Mouse (Mus musculus): ENCODE results near the gene Carns1. TPM values are rescaled to one million over a fixed set of nuclear protein-coding genes. Genes with fewer than 3 reads are reported as not detected.
A peak's percentile ranks its signal among the peaks of the same experiment; 100 is the strongest.
"Not testable (repeated sequence)": the region's sequence is repeated elsewhere in the genome, so short reads cannot be mapped to it uniquely, and the experiment has no call there.

Carns1 gene
- polyA plus RNA-seq, 1 experiment = 2.5 TPM

- Histone ChIP-seq H3K36me3 (ENCODE audit: control insufficient read depth, insufficient read depth, low read length) (no peaks in the 10 kb centered on the region), H3K27me3 (ENCODE audit: control insufficient read depth, insufficient read depth, low read length) (no peaks in the 10 kb centered on the region), H3K4me3 (ENCODE audit: control insufficient read depth, low read depth, low read length) (no peak overlapping the region), H3K27ac (ENCODE audit: control insufficient read depth, insufficient read depth, low read depth, low read length) (no peak overlapping the region), H3K4me1 (ENCODE audit: control insufficient read depth, insufficient read depth, low read length) (peaks cover 12% of the 10 kb centered on the region)
- TF ChIP-seq POLR2A (IDR thresholded peaks at IDR 0.05; ENCODE audit: control insufficient read depth, low read depth, low read length) (no peak), CTCF (IDR thresholded peaks at IDR 0.05; ENCODE audit: control insufficient read depth, insufficient read depth, insufficient replicate concordance, low read depth, low read length) (no peak)
Observed at GRCm38 (mm10) chr19:4124432-4124831, 50.8 kb downstream of the Carns1 start.

- Histone ChIP-seq H3K4me3 (ENCODE audit: control insufficient read depth, low read depth, low read length) (no peak overlapping the region), H3K27me3 (ENCODE audit: control insufficient read depth, insufficient read depth, low read length) (no peaks in the 10 kb centered on the region), H3K27ac (ENCODE audit: control insufficient read depth, insufficient read depth, low read depth, low read length) (no peak overlapping the region), H3K4me1 (ENCODE audit: control insufficient read depth, insufficient read depth, low read length) (peaks cover 12% of the 10 kb centered on the region), H3K36me3 (ENCODE audit: control insufficient read depth, insufficient read depth, low read length) (no peaks in the 10 kb centered on the region)
- TF ChIP-seq CTCF (IDR thresholded peaks at IDR 0.05; ENCODE audit: control insufficient read depth, insufficient read depth, insufficient replicate concordance, low read depth, low read length) = no peak
- no peak for TF ChIP-seq POLR2A (IDR thresholded peaks at IDR 0.05; ENCODE audit: control insufficient read depth, low read depth, low read length)
Observed at GRCm38 (mm10) chr19:4122411-4123370, 52.6 kb downstream of the Carns1 start.

GRCm38 (mm10) chr19:4121896-4122295 is 53.4 kb downstream of the Carns1 start:
- peak overlapping the region; percentile 22; the same call in 1 of the 2 replicates for H3K27ac ChIP-seq (ENCODE audit: control insufficient read depth, insufficient read depth, low read depth, low read length)
- H3K4me1 ChIP-seq (ENCODE audit: control insufficient read depth, insufficient read depth, low read length) = peaks cover 10% of the 10 kb centered on the region
- H3K4me3 ChIP-seq (ENCODE audit: control insufficient read depth, low read depth, low read length); H3K27me3 ChIP-seq (ENCODE audit: control insufficient read depth, insufficient read depth, low read length); H3K36me3 ChIP-seq (ENCODE audit: control insufficient read depth, insufficient read depth, low read length): not testable (repeated sequence)

GRCm38 (mm10) chr19:4121097-4121805 is 54.0 kb downstream of the Carns1 start:
- TF ChIP-seq CTCF (IDR thresholded peaks at IDR 0.05; ENCODE audit: control insufficient read depth, insufficient read depth, insufficient replicate concordance, low read depth, low read length) (no peak), POLR2A (IDR thresholded peaks at IDR 0.05; ENCODE audit: control insufficient read depth, low read depth, low read length) (peak; percentile 62; the same call in 1 of the 2 replicates)
- Histone ChIP-seq H3K36me3 (ENCODE audit: control insufficient read depth, insufficient read depth, low read length) (no peaks in the 10 kb centered on the region), H3K4me1 (ENCODE audit: control insufficient read depth, insufficient read depth, low read length) (peaks cover 6% of the 10 kb centered on the region), H3K27me3 (ENCODE audit: control insufficient read depth, insufficient read depth, low read length) (no peaks in the 10 kb centered on the region), H3K4me3 (ENCODE audit: control insufficient read depth, low read depth, low read length) (peak overlapping the region; percentile 96), H3K27ac (ENCODE audit: control insufficient read depth, insufficient read depth, low read depth, low read length) (peak overlapping the region; percentile 96)

GRCm38 (mm10) chr19:4120496-4120895 is 54.8 kb downstream of the Carns1 start:
- Histone ChIP-seq H3K4me1 (ENCODE audit: control insufficient read depth, insufficient read depth, low read length) (peaks cover 3% of the 10 kb centered on the region), H3K4me3 (ENCODE audit: control insufficient read depth, low read depth, low read length) (no peak overlapping the region), H3K27me3 (ENCODE audit: control insufficient read depth, insufficient read depth, low read length) (no peaks in the 10 kb centered on the region), H3K27ac (ENCODE audit: control insufficient read depth, insufficient read depth, low read depth, low read length) (no peak overlapping the region), H3K36me3 (ENCODE audit: control insufficient read depth, insufficient read depth, low read length) (no peaks in the 10 kb centered on the region)
- TF ChIP-seq POLR2A (IDR thresholded peaks at IDR 0.05; ENCODE audit: control insufficient read depth, low read depth, low read length) = no peak
- TF ChIP-seq CTCF (IDR thresholded peaks at IDR 0.05; ENCODE audit: control insufficient read depth, insufficient read depth, insufficient replicate concordance, low read depth, low read length) = no peak

- H3K4me3 ChIP-seq (ENCODE audit: control insufficient read depth, low read depth, low read length) = no peak overlapping the region
- TF ChIP-seq CTCF (IDR thresholded peaks at IDR 0.05; ENCODE audit: control insufficient read depth, insufficient read depth, insufficient replicate concordance, low read depth, low read length) (no peak), POLR2A (IDR thresholded peaks at IDR 0.05; ENCODE audit: control insufficient read depth, low read depth, low read length) (no peak)
- no peaks in the 10 kb centered on the region for H3K36me3 ChIP-seq (ENCODE audit: control insufficient read depth, insufficient read depth, low read length)
- no peak overlapping the region for H3K27ac ChIP-seq (ENCODE audit: control insufficient read depth, insufficient read depth, low read depth, low read length)
- no peaks in the 10 kb centered on the region; the same call in none of the 2 replicates for H3K4me1 ChIP-seq (ENCODE audit: control insufficient read depth, insufficient read depth, low read length)
- H3K27me3 ChIP-seq (ENCODE audit: control insufficient read depth, insufficient read depth, low read length) = no peaks in the 10 kb centered on the region
Observed at GRCm38 (mm10) chr19:4119716-4120487, 55.4 kb downstream of the Carns1 start.

- H3K36me3 ChIP-seq (ENCODE audit: control insufficient read depth, insufficient read depth, low read length) = no peaks in the 10 kb centered on the region
- no peak for TF ChIP-seq POLR2A (IDR thresholded peaks at IDR 0.05; ENCODE audit: control insufficient read depth, low read depth, low read length)
- no peak for TF ChIP-seq CTCF (IDR thresholded peaks at IDR 0.05; ENCODE audit: control insufficient read depth, insufficient read depth, insufficient replicate concordance, low read depth, low read length)
- no peak overlapping the region for H3K27ac ChIP-seq (ENCODE audit: control insufficient read depth, insufficient read depth, low read depth, low read length)
- H3K27me3 ChIP-seq (ENCODE audit: control insufficient read depth, insufficient read depth, low read length) = no peaks in the 10 kb centered on the region
- no peaks in the 10 kb centered on the region; the same call in none of the 2 replicates for H3K4me1 ChIP-seq (ENCODE audit: control insufficient read depth, insufficient read depth, low read length)
- H3K4me3 ChIP-seq (ENCODE audit: control insufficient read depth, low read depth, low read length) = no peak overlapping the region
Observed at GRCm38 (mm10) chr19:4118350-4118749, 56.9 kb downstream of the Carns1 start.

Measured in testis, adult 2 months (tissue).